Mouse (Mus musculus) kidney, postnatal 0 days (tissue): Measurements from ENCODE around the gene Blnk. TPM values are rescaled to one million over a fixed set of nuclear protein-coding genes. Genes with fewer than 3 reads are reported as not detected.

Experiments used
- ATAC-seq: fragments of 200-750 bp; cut with Nextera tagmentation; replicated peaks from 2 replicates; pipeline ENCODE4 v1.8.0; 2017; ENCODE audit warnings: low read depth, moderate number of reproducible peaks, moderate TSS enrichment, moderate library complexity; ENCODE audit not compliant: low FRiP score
- DNase-seq: peaks from one replicate; pipeline ENCODE4 v3.0.0-alpha.2; 2016; ENCODE audit warnings: low spot score
- H3K27ac ChIP-seq: fragments of 300-500 bp; sonication (generic); 2 replicates; pipeline ENCODE4 v1.5.1; 2014; ENCODE audit warnings: mild to moderate bottlenecking
- H3K27me3 ChIP-seq: fragments of 300-500 bp; sonication (generic); 2 replicates; pipeline ENCODE4 v1.6.1; 2014; ENCODE audit warnings: low read length, mixed read lengths; ENCODE audit not compliant: insufficient read depth
- H3K36me3 ChIP-seq: fragments of 300-500 bp; sonication (generic); 2 replicates; pipeline ENCODE4 v1.6.1; 2014; ENCODE audit warnings: low read length, mixed read lengths; ENCODE audit not compliant: insufficient read depth
- H3K4me1 ChIP-seq: fragments of 300-500 bp; sonication (generic); replicated peaks from 2 replicates; pipeline ENCODE4 v1.6.1; 2014; ENCODE audit warnings: antibody characterized with exemption, low read length, mixed read lengths; ENCODE audit not compliant: insufficient read depth
- H3K4me2 ChIP-seq: fragments of 300-500 bp; sonication (generic); 2 replicates; pipeline ENCODE4 v1.6.1; 2014; ENCODE audit warnings: mild to moderate bottlenecking, low read length, moderate library complexity, mixed read lengths
- H3K4me3 ChIP-seq: fragments of 300-500 bp; sonication (generic); replicated peaks from 2 replicates; pipeline ENCODE4 v1.5.1; 2014; ENCODE audit warnings: low read depth, low read length
- H3K9ac ChIP-seq: fragments of 300-500 bp; sonication (generic); 2 replicates; pipeline ENCODE4 v1.6.1; 2014; ENCODE audit warnings: low read depth, low read length
- H3K9me3 ChIP-seq: fragments of 300-500 bp; sonication (generic); replicated peaks from 2 replicates; pipeline ENCODE4 v1.6.1; 2016; ENCODE audit warnings: low read length, inconsistent platforms, mixed read lengths
- CTCF ChIP-seq: IDR thresholded peaks from 2 replicates; pipeline ENCODE4 v1.5.1; 2016; ENCODE audit warnings: antibody characterized with exemption, low read depth, mild to moderate bottlenecking, moderate library complexity
- WGBS: fragments of 180-500 bp; shearing (Covaris S2); extraction: QIAGEN DNeasy Blood & Tissue Kit; methylation state at CpG from one replicate; pipeline ENCODE4 v1.1.7; 2014; 5-methylcytosine and 5-hydroxymethylcytosine counted together
- polyA plus RNA-seq: library from polyadenylated mRNA; unstranded; fragments of >200 nt; fragmentation: Nextera tagmentation; extraction: Ambion mirVana; gene quantifications from 2 replicates; pipeline ENCODE4 v1.2.1, GENCODE M21; 2015

The Blnk gene
- polyA plus RNA-seq, 1 experiment from 2014 or later = 29.9 TPM

- H3K27ac ChIP-seq = no peak overlapping the region
- peak overlapping the region; percentile 44 for H3K4me2 ChIP-seq
- no peak overlapping the region for H3K4me3 ChIP-seq
- peak; percentile 75 for TF ChIP-seq CTCF
- H3K4me1 ChIP-seq = 0 out of 2 replicates have a peak, but pooled peaks cover 2% of the 10 kb centered on the region
- no peak overlapping the region for H3K9ac ChIP-seq
- DNase-seq = peak; percentile 84
- WGBS = 20% methylated on average over 14 of the region's 14 CpGs
- no peaks in the 10 kb centered on the region for H3K36me3 ChIP-seq
- peak; percentile 54; the same call in 1 of the 2 replicates for ATAC-seq
- H3K27me3 ChIP-seq = no peaks in the 10 kb centered on the region
- no peaks in the 10 kb centered on the region for H3K9me3 ChIP-seq
Measured at GRCm38 (mm10) chr19:41015951-41016716, 21.8 kb upstream of the Blnk start.

- DNase-seq = no peak
- Histone ChIP-seq H3K4me1 (0 out of 2 replicates have a peak, but pooled peaks cover 2% of the 10 kb centered on the region), H3K9me3 (no peaks in the 10 kb centered on the region), H3K4me3 (no peak overlapping the region), H3K9ac (no peak overlapping the region), H3K36me3 (no peaks in the 10 kb centered on the region), H3K27me3 (no peaks in the 10 kb centered on the region), H3K4me2 (no peak overlapping the region), H3K27ac (no peak overlapping the region)
- no peak for TF ChIP-seq CTCF
- no peak for ATAC-seq
- WGBS = 28% methylated on average over 9 of the region's 9 CpGs
Measured at GRCm38 (mm10) chr19:41014003-41014402, 19.7 kb upstream of the Blnk start.

GRCm38 (mm10) chr19:41013591-41013990 is 19.3 kb upstream of the Blnk start:
- 11% methylated on average over 5 of the region's 5 CpGs for WGBS
- H3K36me3 ChIP-seq = no peaks in the 10 kb centered on the region
- H3K27ac ChIP-seq = no peak overlapping the region
- no peaks in the 10 kb centered on the region for H3K27me3 ChIP-seq
- no peak for TF ChIP-seq CTCF
- no peak overlapping the region for H3K4me3 ChIP-seq
- no peaks in the 10 kb centered on the region for H3K9me3 ChIP-seq
- H3K4me1 ChIP-seq = 0 out of 2 replicates have a peak, but pooled peaks cover 2% of the 10 kb centered on the region
- no peak overlapping the region for H3K9ac ChIP-seq
- H3K4me2 ChIP-seq = no peak overlapping the region
- ATAC-seq (no peak), DNase-seq (no peak)

GRCm38 (mm10) chr19:41011676-41012075 is 17.3 kb upstream of the Blnk start:
- 0 out of 2 replicates have a peak, but pooled peaks cover 2% of the 10 kb centered on the region for H3K4me1 ChIP-seq
- no peak overlapping the region for H3K4me2 ChIP-seq
- DNase-seq (no peak), ATAC-seq (no peak)
- H3K9ac ChIP-seq = no peak overlapping the region
- 33% methylated on average over 5 of the region's 5 CpGs for WGBS
- no peak overlapping the region for H3K27ac ChIP-seq
- H3K9me3 ChIP-seq = no peaks in the 10 kb centered on the region
- H3K36me3 ChIP-seq = no peaks in the 10 kb centered on the region
- H3K4me3 ChIP-seq = no peak overlapping the region
- no peak for TF ChIP-seq CTCF
- no peaks in the 10 kb centered on the region for H3K27me3 ChIP-seq

- Histone ChIP-seq H3K36me3 (no peaks in the 10 kb centered on the region), H3K4me1 (no peaks in the 10 kb centered on the region), H3K27me3 (no peaks in the 10 kb centered on the region), H3K4me2 (no peak overlapping the region), H3K9ac (no peak overlapping the region), H3K9me3 (no peaks in the 10 kb centered on the region), H3K4me3 (no peak overlapping the region), H3K27ac (no peak overlapping the region)
- 87% methylated on average over 5 of the region's 5 CpGs for WGBS
- TF ChIP-seq CTCF = no peak
- DNase-seq (no peak), ATAC-seq (no peak)
Measured at GRCm38 (mm10) chr19:41008674-41009395, 14.5 kb upstream of the Blnk start.

- WGBS = 31% methylated on average over 4 of the region's 4 CpGs
- Histone ChIP-seq H3K4me3 (no peak overlapping the region), H3K9me3 (no peaks in the 10 kb centered on the region), H3K27ac (peak overlapping the region; percentile 48; the same call in 1 of the 2 replicates), H3K4me1 (no peaks in the 10 kb centered on the region), H3K27me3 (no peaks in the 10 kb centered on the region), H3K4me2 (no peak overlapping the region), H3K9ac (no peak overlapping the region), H3K36me3 (no peaks in the 10 kb centered on the region)
- no peak for DNase-seq
- no peak for TF ChIP-seq CTCF
- ATAC-seq = no peak
Measured at GRCm38 (mm10) chr19:41007733-41008132, 13.4 kb upstream of the Blnk start.
